Comparison of ENCODE assay signal across 8 mouse cellular contexts in genomic region chr2:34249141-34249960, GRCm38 (mm10).
DNase-seq lines count a peak whose midpoint lies in the region; ATAC-seq and TF ChIP-seq lines count a peak whose summit lies in the region.

No protein-coding gene starts in this region.

- peaks cover 14% of the 10 kb centered on the region; the same call in 1 of the 2 replicates for H3K4me1 ChIP-seq in hindbrain, postnatal 0 days (ENCODE audit: insufficient read depth, low read length)

- no peaks in the 10 kb centered on the region for H3K27me3 ChIP-seq in hindbrain, postnatal 0 days (ENCODE audit: insufficient read depth, low read length)

- 1% methylated on average over 15 of the region's 15 CpGs for WGBS in hindbrain, postnatal 0 days

- peak; percentile 77 for DNase-seq in adrenal gland, adult 2 months
- DNase-seq in cerebellum, postnatal 36 days, result peak; percentile 41 to 56
- DNase-seq in gastrocnemius, adult 18-20 months (ENCODE audit: low spot score), result peak; percentile 1
- DNase-seq in hindbrain, postnatal 0 days (ENCODE audit: low spot score), result peak; percentile 83
- DNase-seq in left cerebral cortex, adult 8-10 months (ENCODE audit: low spot score in 2 of 2), result peak; percentile 29 to 40
- DNase-seq in lung, postnatal 4 days, result peak; percentile 64 to 72
- peak; percentile 61 to 67 for DNase-seq in right cerebral cortex, postnatal 10 days (ENCODE audit: low spot score in 2 of 2)

- TF ChIP-seq CTCF in hindbrain, postnatal 0 days (IDR thresholded peaks at IDR 0.05; ENCODE audit: low read depth), result peak; percentile 66

- no peaks in the 10 kb centered on the region for H3K9me3 ChIP-seq in hindbrain, postnatal 0 days (ENCODE audit: low read length)

- H3K4me2 ChIP-seq in hindbrain, postnatal 0 days (ENCODE audit: low read depth, low read length), result peak overlapping the region; percentile 85

- ATAC-seq in hindbrain, postnatal 0 days, result peak; percentile 92
- no peak for ATAC-seq in erythroid progenitor cell, adult 5-6 weeks (replicated peaks; ENCODE audit: low FRiP score, poor library complexity, severe bottlenecking)

- peak overlapping the region; percentile 88 for H3K27ac ChIP-seq in hindbrain, postnatal 0 days

- peak overlapping the region; percentile 49 for H3K4me3 ChIP-seq in hindbrain, postnatal 0 days (ENCODE audit: low read length)

- H3K9ac ChIP-seq in hindbrain, postnatal 0 days (replicated peaks; ENCODE audit: low read length), result peak overlapping the region; percentile 61

- no peaks in the 10 kb centered on the region for H3K36me3 ChIP-seq in hindbrain, postnatal 0 days (ENCODE audit: insufficient read depth, low read length)

Comparison
In these comparisons a context has a peak if more than half of its experiments do, and no peak if none do; other contexts are left out.
1. DNase-seq: peak in every context shown above with its lines; median percentile 83 in hindbrain, postnatal 0 days; 77 in adrenal gland, adult 2 months; 68 in lung, postnatal 4 days; 64 in right cerebral cortex, postnatal 10 days; 48 in cerebellum, postnatal 36 days; 34 in left cerebral cortex, adult 8-10 months; 1 in gastrocnemius, adult 18-20 months.